Mouse (Mus musculus) thymus, adult 2 months (tissue): ENCODE data around the gene Ghsr.

Source experiments
- CTCF ChIP-seq: fragments of 200-500 bp; IDR thresholded peaks from 2 replicates; pipeline ENCODE4 v1.5.1; 2012; ENCODE audit warnings: mild to moderate bottlenecking, control low read depth, low read length, moderate library complexity, borderline replicate concordance; ENCODE audit not compliant: control insufficient read depth, poor library complexity, insufficient read depth; ENCODE audit errors: extremely low read depth
- POLR2A ChIP-seq: fragments of 200-500 bp; IDR thresholded peaks from 2 replicates; pipeline ENCODE4 v1.6.1; 2012; ENCODE audit warnings: mild to moderate bottlenecking, low read length, control low read depth, moderate library complexity; ENCODE audit not compliant: control insufficient read depth, poor library complexity, insufficient read depth; ENCODE audit errors: extremely low read depth

DNA sequence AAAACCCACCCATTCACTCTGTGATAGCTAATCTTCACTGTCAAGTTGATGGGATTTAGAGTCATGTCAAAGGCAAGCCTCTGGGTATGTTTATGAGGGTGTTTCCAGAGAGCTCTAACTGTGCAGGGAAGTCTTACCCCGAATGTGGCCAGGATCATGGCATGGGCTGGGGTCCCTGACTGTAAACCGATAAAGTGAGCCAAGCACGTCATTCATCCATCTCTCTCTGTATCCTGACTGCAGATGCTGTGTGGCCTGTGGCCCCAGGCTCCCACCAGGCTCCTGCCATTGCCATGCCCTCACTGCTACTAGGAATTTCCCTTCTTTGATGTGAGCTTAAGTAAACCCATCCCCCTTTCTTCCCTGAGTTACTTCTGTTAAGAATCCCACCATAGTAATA lies 42.4 kb downstream of the Ghsr start:
- TF ChIP-seq POLR2A = no peak
- TF ChIP-seq CTCF = no peak
